Mouse (Mus musculus) liver, embryonic 15.5 days (tissue): Measurements from ENCODE around the gene Fam114a1. TPM values are rescaled to one million over a fixed set of nuclear protein-coding genes. Genes with fewer than 3 reads are reported as not detected.

ENCODE experiments used
- ATAC-seq: fragments of 200-750 bp; cut with Nextera tagmentation; 2 replicates; pipeline ENCODE4 v1.8.0; 2017; ENCODE audit warnings: moderate number of reproducible peaks, mild to moderate bottlenecking, moderate library complexity; ENCODE audit not compliant: insufficient read depth
- H3K27ac ChIP-seq: fragments of 300-500 bp; sonication (generic); replicated peaks from 2 replicates; pipeline ENCODE4 v1.5.1; 2015; ENCODE audit warnings: mild to moderate bottlenecking, inconsistent platforms
- H3K27me3 ChIP-seq: fragments of 300-500 bp; sonication (generic); 2 replicates; pipeline ENCODE4 v1.6.1; 2015; ENCODE audit warnings: mild to moderate bottlenecking, inconsistent platforms
- H3K36me3 ChIP-seq: fragments of 300-500 bp; sonication (generic); replicated peaks from 2 replicates; pipeline ENCODE4 v1.6.1; 2015; ENCODE audit warnings: moderate library complexity, mild to moderate bottlenecking, inconsistent platforms
- H3K4me1 ChIP-seq: fragments of 300-500 bp; sonication (generic); replicated peaks from 2 replicates; pipeline ENCODE4 v1.6.1; 2015; ENCODE audit warnings: inconsistent platforms
- H3K4me2 ChIP-seq: fragments of 300-500 bp; sonication (generic); 2 replicates; pipeline ENCODE4 v1.6.1; 2015; ENCODE audit warnings: moderate library complexity, mild to moderate bottlenecking, inconsistent platforms
- H3K4me3 ChIP-seq: fragments of 300-500 bp; sonication (generic); replicated peaks from 2 replicates; pipeline ENCODE4 v1.5.1; 2015; ENCODE audit warnings: mild to moderate bottlenecking, inconsistent platforms
- H3K9ac ChIP-seq: fragments of 300-500 bp; sonication (generic); 2 replicates; pipeline ENCODE4 v1.6.1; 2015; ENCODE audit warnings: moderate library complexity, mild to moderate bottlenecking, inconsistent platforms
- H3K9me3 ChIP-seq: fragments of 300-500 bp; sonication (generic); replicated peaks from 2 replicates; pipeline ENCODE4 v1.6.1; 2016; ENCODE audit warnings: inconsistent platforms
- WGBS: fragments of 180-500 bp; shearing (Covaris S2); methylation state at CpG from one replicate; pipeline ENCODE4 v1.1.7; 2015; ENCODE audit warnings: mixed read lengths; ENCODE audit not compliant: insufficient replicate concordance; 5-methylcytosine and 5-hydroxymethylcytosine counted together
- polyA plus RNA-seq: library from polyadenylated mRNA; unstranded; fragments of >200 nt; fragmentation: Nextera tagmentation; extraction: Ambion mirVana; gene quantifications from 2 replicates; pipeline ENCODE4 v1.2.1, GENCODE M21; 2015

The Fam114a1 gene
- polyA plus RNA-seq, 1 experiment from 2014 or later, result 11.9 TPM

- H3K4me3 ChIP-seq, result no peak overlapping the region
- WGBS, result 65% methylated on average over 4 of the region's 4 CpGs
- peaks cover 24% of the 10 kb centered on the region for H3K36me3 ChIP-seq
- H3K27me3 ChIP-seq, result no peaks in the 10 kb centered on the region
- no peaks in the 10 kb centered on the region for H3K4me1 ChIP-seq
- no peak overlapping the region for H3K27ac ChIP-seq
- no peak overlapping the region for H3K9ac ChIP-seq
- no peak overlapping the region for H3K4me2 ChIP-seq
- no peaks in the 10 kb centered on the region for H3K9me3 ChIP-seq
- ATAC-seq, result no peak
Observed at GRCm38 (mm10) chr5:65005251-65005650, 35.4 kb downstream of the Fam114a1 start.

GRCm38 (mm10) chr5:65006011-65006491, 36.2 kb downstream of the Fam114a1 start:
- Histone ChIP-seq H3K9me3 (no peaks in the 10 kb centered on the region), H3K36me3 (peaks cover 30% of the 10 kb centered on the region), H3K9ac (no peak overlapping the region), H3K27me3 (no peaks in the 10 kb centered on the region), H3K4me2 (no peak overlapping the region), H3K4me1 (no peaks in the 10 kb centered on the region), H3K4me3 (no peak overlapping the region), H3K27ac (no peak overlapping the region)
- whole genome bisulfite sequencing, result 36% methylated on average over 4 of the region's 4 CpGs
- no peak for ATAC-seq

DNA sequence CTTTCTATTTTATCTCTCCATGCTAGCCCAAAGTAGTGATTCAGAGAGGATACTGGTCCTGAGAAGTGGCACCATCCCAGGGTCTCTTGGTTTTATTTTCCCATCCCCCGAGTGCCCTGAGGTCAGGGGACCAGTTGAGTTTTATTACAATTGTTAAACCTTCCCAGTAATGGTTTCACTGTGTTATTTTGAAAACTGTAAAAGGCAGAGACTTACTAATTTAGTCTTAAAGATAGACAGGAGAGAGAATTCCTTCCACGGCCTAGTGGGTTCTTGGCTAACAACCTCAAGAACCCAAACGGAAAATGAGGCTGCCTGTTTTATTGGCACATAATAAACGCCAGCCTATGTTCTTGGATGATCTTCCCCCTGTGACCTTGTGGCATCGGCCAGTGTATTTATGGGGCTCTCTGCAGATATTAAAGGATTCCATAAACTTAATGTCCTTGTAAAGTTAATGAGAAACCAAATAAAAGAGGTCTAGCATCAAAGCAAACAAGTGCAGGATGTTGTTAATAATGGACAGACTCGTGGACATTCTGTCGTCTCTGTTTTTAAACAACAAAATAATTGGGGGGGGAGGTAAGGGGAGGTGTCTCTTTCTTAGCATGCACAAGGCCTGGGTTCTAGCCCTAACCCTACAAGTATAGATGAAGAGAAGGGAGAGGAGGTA, 42.2 kb downstream of the Fam114a1 start:
- Histone ChIP-seq H3K4me2 (no peak overlapping the region), H3K36me3 (peaks cover 27% of the 10 kb centered on the region), H3K4me1 (no peaks in the 10 kb centered on the region), H3K4me3 (no peak overlapping the region), H3K9me3 (no peaks in the 10 kb centered on the region), H3K9ac (no peak overlapping the region), H3K27me3 (no peaks in the 10 kb centered on the region), H3K27ac (no peak overlapping the region)
- 59% methylated on average over 7 of the region's 7 CpGs for WGBS
- no peak for ATAC-seq

DNA sequence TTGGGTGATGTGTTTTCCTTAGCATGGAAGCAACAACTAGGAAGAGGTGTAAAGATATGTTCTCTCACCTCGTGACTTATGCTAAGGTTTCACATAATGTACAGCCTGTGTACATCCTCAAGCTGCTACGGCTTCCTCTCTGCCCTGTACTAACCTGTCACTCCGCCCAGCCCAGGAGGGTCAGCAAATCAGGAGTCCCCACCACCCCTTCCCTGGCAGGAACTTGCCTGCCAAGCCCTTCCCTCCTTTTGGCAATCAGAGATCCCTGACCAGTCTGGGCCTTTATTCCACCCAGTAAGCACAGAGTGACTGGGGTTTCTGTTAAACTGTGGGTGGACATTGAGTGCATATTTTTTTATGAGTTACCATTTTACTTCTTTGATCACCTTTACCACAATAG, 45.6 kb downstream of the Fam114a1 start:
- Histone ChIP-seq H3K9ac (no peak overlapping the region), H3K4me3 (no peak overlapping the region), H3K4me2 (no peak overlapping the region), H3K36me3 (peaks cover 8% of the 10 kb centered on the region; the same call in 1 of the 2 replicates), H3K9me3 (no peaks in the 10 kb centered on the region), H3K27me3 (no peaks in the 10 kb centered on the region), H3K4me1 (0 out of 2 replicates have a peak, but pooled peaks cover 4% of the 10 kb centered on the region), H3K27ac (no peak overlapping the region)
- ATAC-seq, result no peak
- 57% methylated on average over 3 of the region's 3 CpGs for WGBS

DNA sequence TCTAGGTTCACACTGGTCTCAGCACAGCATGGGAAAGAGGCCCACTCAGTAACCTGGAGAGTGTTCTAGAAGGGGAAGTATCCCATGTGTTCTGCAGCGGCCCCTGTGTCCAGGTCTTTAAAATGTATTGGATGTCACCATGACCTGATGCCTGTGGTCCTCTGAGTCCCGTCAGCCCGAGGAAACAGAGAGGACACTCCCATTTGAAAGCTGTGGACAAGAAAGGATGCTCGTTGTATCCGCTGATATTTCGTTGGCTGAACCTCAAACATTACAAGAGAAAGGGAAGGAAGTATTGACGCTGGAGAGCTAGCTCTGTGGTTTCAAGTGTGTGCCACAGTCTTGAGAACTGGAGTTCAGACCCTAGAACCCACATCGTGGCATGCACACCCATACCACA, 49.2 kb downstream of the Fam114a1 start:
- 0 out of 2 replicates have a peak, but pooled peaks cover 4% of the 10 kb centered on the region for H3K4me1 ChIP-seq
- H3K27ac ChIP-seq, result no peak overlapping the region
- H3K4me3 ChIP-seq, result no peak overlapping the region
- H3K9ac ChIP-seq, result no peak overlapping the region
- no peaks in the 10 kb centered on the region for H3K9me3 ChIP-seq
- no peak overlapping the region for H3K4me2 ChIP-seq
- ATAC-seq, result no peak
- H3K27me3 ChIP-seq, result no peaks in the 10 kb centered on the region
- WGBS, result 13% methylated on average over 8 of the region's 8 CpGs
- peaks cover 24% of the 10 kb centered on the region; the same call in 1 of the 2 replicates for H3K36me3 ChIP-seq

DNA sequence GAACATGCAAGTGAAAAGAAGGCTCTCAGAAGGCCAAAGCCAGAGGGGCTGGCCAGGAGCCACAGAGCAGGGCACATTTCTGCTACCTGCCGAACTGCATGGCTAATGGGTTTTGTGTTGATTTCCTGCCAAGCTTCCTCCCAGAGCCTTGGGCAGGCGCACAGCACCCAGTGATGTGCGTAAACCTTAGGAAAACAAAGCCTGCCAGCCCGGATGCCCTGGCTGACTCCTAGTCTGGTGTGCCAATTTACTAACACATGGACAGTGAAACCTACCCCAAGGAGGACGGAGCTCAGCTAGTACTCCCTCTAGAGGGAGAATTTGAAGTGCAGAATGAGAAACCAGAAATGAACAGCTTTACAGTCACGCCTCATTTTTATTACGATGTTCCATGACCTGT, 50.0 kb downstream of the Fam114a1 start:
- ATAC-seq, result no peak
- Histone ChIP-seq H3K9me3 (no peaks in the 10 kb centered on the region), H3K36me3 (peaks cover 26% of the 10 kb centered on the region; the same call in 1 of the 2 replicates), H3K4me2 (no peak overlapping the region), H3K27ac (no peak overlapping the region), H3K4me1 (0 out of 2 replicates have a peak, but pooled peaks cover 4% of the 10 kb centered on the region), H3K27me3 (no peaks in the 10 kb centered on the region), H3K9ac (no peak overlapping the region), H3K4me3 (no peak overlapping the region)
- WGBS, result 35% methylated on average over 7 of the region's 7 CpGs

GRCm38 (mm10) chr5:65022006-65022405, 52.1 kb downstream of the Fam114a1 start:
- ATAC-seq, result no peak
- no peak overlapping the region for H3K27ac ChIP-seq
- H3K4me2 ChIP-seq, result no peak overlapping the region
- H3K27me3 ChIP-seq, result no peaks in the 10 kb centered on the region
- 73% methylated on average over 4 of the region's 4 CpGs for WGBS
- no peak overlapping the region for H3K9ac ChIP-seq
- peaks cover 26% of the 10 kb centered on the region; the same call in 1 of the 2 replicates for H3K36me3 ChIP-seq
- H3K4me1 ChIP-seq, result 0 out of 2 replicates have a peak, but pooled peaks cover 4% of the 10 kb centered on the region
- no peak overlapping the region for H3K4me3 ChIP-seq
- H3K9me3 ChIP-seq, result no peaks in the 10 kb centered on the region

GRCm38 (mm10) chr5:65024641-65025040, 54.8 kb downstream of the Fam114a1 start:
- H3K4me1 ChIP-seq, result 0 out of 2 replicates have a peak, but pooled peaks cover 3% of the 10 kb centered on the region
- no peak overlapping the region for H3K9ac ChIP-seq
- 53% methylated on average over 2 of the region's 2 CpGs for WGBS
- no peaks in the 10 kb centered on the region for H3K27me3 ChIP-seq
- ATAC-seq, result no peak
- H3K27ac ChIP-seq, result no peak overlapping the region
- no peaks in the 10 kb centered on the region for H3K9me3 ChIP-seq
- H3K4me2 ChIP-seq, result no peak overlapping the region
- peaks cover 21% of the 10 kb centered on the region; the same call in 1 of the 2 replicates for H3K36me3 ChIP-seq
- H3K4me3 ChIP-seq, result no peak overlapping the region

- Histone ChIP-seq H3K36me3 (peaks cover 24% of the 10 kb centered on the region; the same call in 1 of the 2 replicates), H3K9ac (no peak overlapping the region), H3K27ac (no peak overlapping the region), H3K4me3 (no peak overlapping the region), H3K9me3 (no peaks in the 10 kb centered on the region), H3K4me2 (no peak overlapping the region), H3K27me3 (no peaks in the 10 kb centered on the region), H3K4me1 (no peaks in the 10 kb centered on the region)
- WGBS, result 27% methylated on average over 6 of the region's 6 CpGs
- no peak for ATAC-seq
Observed at GRCm38 (mm10) chr5:65025916-65026315, 56.0 kb downstream of the Fam114a1 start.

GRCm38 (mm10) chr5:65026776-65027175, 56.9 kb downstream of the Fam114a1 start:
- Histone ChIP-seq H3K4me1 (no peaks in the 10 kb centered on the region), H3K36me3 (peaks cover 19% of the 10 kb centered on the region; the same call in 1 of the 2 replicates), H3K4me3 (no peak overlapping the region), H3K27ac (no peak overlapping the region), H3K4me2 (no peak overlapping the region), H3K9me3 (no peaks in the 10 kb centered on the region), H3K27me3 (no peaks in the 10 kb centered on the region), H3K9ac (no peak overlapping the region)
- WGBS, result 69% methylated on average over 9 of the region's 9 CpGs
- no peak for ATAC-seq

DNA sequence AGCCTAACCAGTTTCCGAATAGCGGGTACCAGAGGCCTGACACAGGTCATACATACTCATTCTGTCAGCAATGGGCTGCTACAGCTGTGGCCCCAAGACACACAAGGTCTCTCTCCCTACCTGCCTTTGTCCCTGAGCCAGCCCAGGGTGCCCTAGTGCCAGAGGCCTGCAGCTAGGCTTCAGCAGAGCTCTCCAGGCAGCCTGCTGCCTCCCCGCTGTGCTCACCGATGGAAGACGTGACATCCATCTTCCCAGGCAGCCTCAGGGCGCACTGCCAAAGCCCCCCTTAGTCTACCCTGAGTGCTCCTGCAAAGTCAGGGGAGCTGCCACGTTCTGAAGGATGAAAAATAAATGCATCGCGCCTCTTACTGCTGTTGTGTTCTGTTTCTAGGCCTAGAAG, 58.1 kb downstream of the Fam114a1 start:
- Histone ChIP-seq H3K27ac (no peak overlapping the region), H3K4me2 (no peak overlapping the region), H3K36me3 (0 out of 2 replicates have a peak, but pooled peaks cover 10% of the 10 kb centered on the region), H3K9ac (no peak overlapping the region), H3K4me3 (no peak overlapping the region), H3K9me3 (no peaks in the 10 kb centered on the region), H3K4me1 (no peaks in the 10 kb centered on the region), H3K27me3 (no peaks in the 10 kb centered on the region)
- WGBS, result 69% methylated on average over 9 of the region's 9 CpGs
- no peak for ATAC-seq
